8 mouse cellular contexts compared by ENCODE assay signal in the genomic region with DNA sequence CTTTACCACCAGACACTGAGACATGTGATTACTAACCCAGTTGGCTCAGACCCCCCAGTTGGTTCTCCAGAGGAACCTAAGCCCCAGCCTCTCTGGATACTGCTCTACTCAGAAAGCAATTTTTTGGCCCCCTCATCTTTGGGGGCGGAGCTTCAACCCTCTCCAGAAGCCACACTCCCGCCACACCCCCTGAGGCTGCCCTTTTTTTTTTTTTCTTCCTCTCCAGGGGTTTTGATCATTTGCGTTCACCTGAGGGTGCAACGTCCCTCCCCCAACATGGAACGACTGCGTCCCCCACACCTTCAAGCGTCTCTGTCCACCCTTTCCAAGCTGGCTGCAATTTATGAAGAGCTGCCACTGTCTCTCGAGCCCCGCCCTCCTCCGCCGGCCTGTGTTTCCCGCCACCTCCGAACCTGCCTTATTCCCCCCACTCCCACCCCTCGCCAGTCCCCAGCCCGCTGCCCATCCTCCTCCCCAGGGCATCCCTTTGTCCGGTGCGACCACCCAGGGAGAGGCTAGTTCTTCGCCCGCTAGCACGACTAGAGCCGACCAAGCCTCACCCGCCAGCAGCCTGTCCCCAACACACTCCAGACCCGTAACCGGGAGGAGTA. TPM values are rescaled to one million over a fixed set of nuclear protein-coding genes. Genes with fewer than 3 reads are reported as not detected.
DNase-seq lines count a peak whose midpoint lies in the region; ATAC-seq and TF ChIP-seq lines count a peak whose summit lies in the region.

No protein-coding gene starts in this region.

- WGBS in neural tube, embryonic 11.5 days, result under 1% methylated on average over 24 of the region's 24 CpGs
- WGBS in bone marrow, adult 2 months, result under 1% methylated on average over 24 of the region's 24 CpGs
- under 1% methylated on average over 24 of the region's 24 CpGs for WGBS in forebrain, embryonic 10.5 days
- WGBS in hindbrain, embryonic 10.5 days, result 2% methylated on average over 24 of the region's 24 CpGs
- WGBS in liver, embryonic 12.5 days (ENCODE audit: insufficient replicate concordance), result under 1% methylated on average over 24 of the region's 24 CpGs
- under 1% methylated on average over 24 of the region's 24 CpGs for WGBS in neural tube, embryonic 12.5 days

- peak overlapping the region; percentile 74 for H3K4me3 ChIP-seq in neural tube, embryonic 11.5 days (ENCODE audit: low read depth, low read length)
- peak overlapping the region; percentile 82 for H3K4me3 ChIP-seq in bone marrow, adult 2 months (replicated peaks; ENCODE audit: control insufficient read depth, low read depth, low read length)
- H3K4me3 ChIP-seq in forebrain, embryonic 10.5 days, result peak overlapping the region; percentile 86
- peak overlapping the region; percentile 89 for H3K4me3 ChIP-seq in hindbrain, embryonic 10.5 days
- peak overlapping the region; percentile 75 for H3K4me3 ChIP-seq in liver, embryonic 12.5 days
- H3K4me3 ChIP-seq in neural tube, embryonic 12.5 days, result peak overlapping the region; percentile 60

- H3K36me3 ChIP-seq in neural tube, embryonic 11.5 days (ENCODE audit: control insufficient read depth, insufficient read depth, low read length), result peaks cover 14% of the 10 kb centered on the region
- peaks cover 65% of the 10 kb centered on the region for H3K36me3 ChIP-seq in forebrain, embryonic 10.5 days (replicated peaks)
- peaks cover 57% of the 10 kb centered on the region for H3K36me3 ChIP-seq in hindbrain, embryonic 10.5 days
- peaks cover 33% of the 10 kb centered on the region for H3K36me3 ChIP-seq in liver, embryonic 12.5 days
- peaks cover 32% of the 10 kb centered on the region for H3K36me3 ChIP-seq in neural tube, embryonic 12.5 days

- no peaks in the 10 kb centered on the region for H3K27me3 ChIP-seq in neural tube, embryonic 11.5 days (ENCODE audit: control insufficient read depth, insufficient read depth, low read length)
- no peaks in the 10 kb centered on the region for H3K27me3 ChIP-seq in forebrain, embryonic 10.5 days (ENCODE audit: poor library complexity, severe bottlenecking)
- H3K27me3 ChIP-seq in hindbrain, embryonic 10.5 days (ENCODE audit: insufficient read depth, poor library complexity, severe bottlenecking), result peaks cover 44% of the 10 kb centered on the region
- no peaks in the 10 kb centered on the region for H3K27me3 ChIP-seq in liver, embryonic 12.5 days (replicated peaks)
- H3K27me3 ChIP-seq in neural tube, embryonic 12.5 days (replicated peaks), result no peaks in the 10 kb centered on the region; the same call in 1 of the 2 replicates

- DNase-seq in neural tube, embryonic 11.5 days (ENCODE audit: low spot score), result peak; percentile 47
- DNase-seq in neural tube, embryonic 10.5 days (ENCODE audit: extremely low spot score, low spot score), result no peak
- no peak for DNase-seq in forebrain, embryonic 10.5 days (ENCODE audit: extremely low spot score, low spot score)
- no peak for DNase-seq in hindbrain, embryonic 10.5 days (ENCODE audit: low spot score)
- DNase-seq in right cerebral cortex, postnatal 36 days (ENCODE audit: low spot score in 2 of 2), result no peak

- H3K9ac ChIP-seq in neural tube, embryonic 11.5 days (ENCODE audit: low read length), result peak overlapping the region; percentile 88
- H3K9ac ChIP-seq in liver, embryonic 12.5 days, result peak overlapping the region; percentile 82
- peak overlapping the region; percentile 94 for H3K9ac ChIP-seq in neural tube, embryonic 12.5 days

- no peak for TF ChIP-seq CTCF in bone marrow, adult 2 months (IDR thresholded peaks at IDR 0.05; ENCODE audit: control insufficient read depth, insufficient read depth, low read length)

- ATAC-seq in neural tube, embryonic 11.5 days (ENCODE audit: insufficient read depth, low FRiP score, low TSS enrichment), result peak; percentile 57
- 0 out of 2 replicates have a peak, but pooled peaks have one; percentile 0 for ATAC-seq in liver, embryonic 12.5 days
- peak; percentile 67 for ATAC-seq in neural tube, embryonic 12.5 days (ENCODE audit: low FRiP score, low read depth)

- H3K27ac ChIP-seq in neural tube, embryonic 11.5 days (ENCODE audit: low read depth, low read length), result peak overlapping the region; percentile 95
- 0 out of 2 replicates have a peak overlapping the region, but pooled peaks have one; percentile 46 for H3K27ac ChIP-seq in bone marrow, adult 2 months (ENCODE audit: control insufficient read depth, insufficient read depth, low read depth, low read length, poor library complexity)
- peak overlapping the region; percentile 95 for H3K27ac ChIP-seq in forebrain, embryonic 10.5 days
- peak overlapping the region; percentile 95 for H3K27ac ChIP-seq in hindbrain, embryonic 10.5 days
- H3K27ac ChIP-seq in liver, embryonic 12.5 days, result peak overlapping the region; percentile 85
- peak overlapping the region; percentile 89 for H3K27ac ChIP-seq in neural tube, embryonic 12.5 days

- H3K4me1 ChIP-seq in neural tube, embryonic 11.5 days (ENCODE audit: control insufficient read depth, insufficient read depth, low read length), result peaks cover 25% of the 10 kb centered on the region
- H3K4me1 ChIP-seq in bone marrow, adult 2 months (ENCODE audit: control insufficient read depth, insufficient read depth, low read length), result peaks cover 2% of the 10 kb centered on the region
- H3K4me1 ChIP-seq in forebrain, embryonic 10.5 days, result peaks cover 64% of the 10 kb centered on the region
- H3K4me1 ChIP-seq in hindbrain, embryonic 10.5 days (replicated peaks), result peaks cover 67% of the 10 kb centered on the region
- H3K4me1 ChIP-seq in liver, embryonic 12.5 days, result peaks cover 38% of the 10 kb centered on the region
- peaks cover 59% of the 10 kb centered on the region for H3K4me1 ChIP-seq in neural tube, embryonic 12.5 days

- no peaks in the 10 kb centered on the region for H3K9me3 ChIP-seq in neural tube, embryonic 11.5 days (ENCODE audit: control insufficient read depth, low read length)
- H3K9me3 ChIP-seq in forebrain, embryonic 10.5 days, result no peaks in the 10 kb centered on the region
- H3K9me3 ChIP-seq in hindbrain, embryonic 10.5 days, result no peaks in the 10 kb centered on the region
- no peaks in the 10 kb centered on the region for H3K9me3 ChIP-seq in liver, embryonic 12.5 days (replicated peaks)
- H3K9me3 ChIP-seq in neural tube, embryonic 12.5 days, result no peaks in the 10 kb centered on the region

- peak overlapping the region; percentile 76 for H3K4me2 ChIP-seq in neural tube, embryonic 11.5 days (ENCODE audit: low read depth)
- H3K4me2 ChIP-seq in liver, embryonic 12.5 days, result peak overlapping the region; percentile 93
- peak overlapping the region; percentile 79 for H3K4me2 ChIP-seq in neural tube, embryonic 12.5 days (replicated peaks)

- no peak for TF ChIP-seq POLR2A in bone marrow, adult 2 months (IDR thresholded peaks at IDR 0.05; ENCODE audit: borderline replicate concordance, control insufficient read depth, low read depth, low read length)

RNA-seq across cellular contexts. Expression of a gene that starts 0.5 kb away (rescaled TPM):
- 166 and 179 TPM in 2 replicates for polyA plus RNA-seq in neural tube, embryonic 11.5 days (2014; fragmentation: Nextera tagmentation; extraction: Ambion mirVana)
- 5.8 and 7.9 TPM in 2 replicates for polyA plus RNA-seq in bone marrow, adult 2 months (2011; ENCODE audit: insufficient read depth, insufficient read length, low replicate concordance, missing spikeins)
- polyA plus RNA-seq in forebrain, embryonic 10.5 days (2016; fragmentation: Nextera tagmentation; extraction: Ambion mirVana), result 203 and 212 TPM in 2 replicates
- 166 and 233 TPM in 2 replicates for polyA plus RNA-seq in hindbrain, embryonic 10.5 days (2016; fragmentation: Nextera tagmentation; extraction: Ambion mirVana)
- 28.3 and 29.3 TPM in 2 replicates for polyA plus RNA-seq in liver, embryonic 12.5 days (2016; fragmentation: Nextera tagmentation; extraction: Ambion mirVana)
- 285 and 286 TPM in 2 replicates for polyA plus RNA-seq in neural tube, embryonic 12.5 days (2016; fragmentation: Nextera tagmentation; extraction: Ambion mirVana)

RNA-seq across cellular contexts. Expression of a gene that starts 8.4 kb away (rescaled TPM):
- polyA plus RNA-seq in neural tube, embryonic 11.5 days (2014; fragmentation: Nextera tagmentation; extraction: Ambion mirVana), result 173 and 190 TPM in 2 replicates
- polyA plus RNA-seq in bone marrow, adult 2 months (2011; ENCODE audit: insufficient read depth, insufficient read length, low replicate concordance, missing spikeins), result 44.0 and 105 TPM in 2 replicates
- 192 and 201 TPM in 2 replicates for polyA plus RNA-seq in forebrain, embryonic 10.5 days (2016; fragmentation: Nextera tagmentation; extraction: Ambion mirVana)
- polyA plus RNA-seq in hindbrain, embryonic 10.5 days (2016; fragmentation: Nextera tagmentation; extraction: Ambion mirVana), result 169 and 222 TPM in 2 replicates
- polyA plus RNA-seq in liver, embryonic 12.5 days (2016; fragmentation: Nextera tagmentation; extraction: Ambion mirVana), result 52.7 and 58.9 TPM in 2 replicates
- 240 and 254 TPM in 2 replicates for polyA plus RNA-seq in neural tube, embryonic 12.5 days (2016; fragmentation: Nextera tagmentation; extraction: Ambion mirVana)

RNA-seq across cellular contexts. Expression of a gene that starts 10.8 kb away (rescaled TPM):
- 52.1 and 58.2 TPM in 2 replicates for polyA plus RNA-seq in neural tube, embryonic 11.5 days (2014; fragmentation: Nextera tagmentation; extraction: Ambion mirVana)
- polyA plus RNA-seq in bone marrow, adult 2 months (2011; ENCODE audit: insufficient read depth, insufficient read length, low replicate concordance, missing spikeins), result 14.7 and 23.0 TPM in 2 replicates
- polyA plus RNA-seq in forebrain, embryonic 10.5 days (2016; fragmentation: Nextera tagmentation; extraction: Ambion mirVana), result 43.3 and 50.6 TPM in 2 replicates
- 57.0 and 69.3 TPM in 2 replicates for polyA plus RNA-seq in hindbrain, embryonic 10.5 days (2016; fragmentation: Nextera tagmentation; extraction: Ambion mirVana)
- polyA plus RNA-seq in liver, embryonic 12.5 days (2016; fragmentation: Nextera tagmentation; extraction: Ambion mirVana), result 34.8 and 38.9 TPM in 2 replicates
- polyA plus RNA-seq in neural tube, embryonic 12.5 days (2016; fragmentation: Nextera tagmentation; extraction: Ambion mirVana), result 67.3 and 69.0 TPM in 2 replicates

RNA-seq across cellular contexts. Expression of a gene that starts 18.0 kb away (rescaled TPM):
- polyA plus RNA-seq in neural tube, embryonic 11.5 days (2014; fragmentation: Nextera tagmentation; extraction: Ambion mirVana), result 179 and 189 TPM in 2 replicates
- 56.2 and 207 TPM in 2 replicates for polyA plus RNA-seq in bone marrow, adult 2 months (2011; ENCODE audit: insufficient read depth, insufficient read length, low replicate concordance, missing spikeins)
- 244 and 260 TPM in 2 replicates for polyA plus RNA-seq in forebrain, embryonic 10.5 days (2016; fragmentation: Nextera tagmentation; extraction: Ambion mirVana)
- polyA plus RNA-seq in hindbrain, embryonic 10.5 days (2016; fragmentation: Nextera tagmentation; extraction: Ambion mirVana), result 185 and 214 TPM in 2 replicates
- 173 and 184 TPM in 2 replicates for polyA plus RNA-seq in liver, embryonic 12.5 days (2016; fragmentation: Nextera tagmentation; extraction: Ambion mirVana)
- polyA plus RNA-seq in neural tube, embryonic 12.5 days (2016; fragmentation: Nextera tagmentation; extraction: Ambion mirVana), result 124 and 134 TPM in 2 replicates

RNA-seq across cellular contexts. Expression of a gene that starts 19.4 kb away (rescaled TPM):
- polyA plus RNA-seq in neural tube, embryonic 11.5 days (2014; fragmentation: Nextera tagmentation; extraction: Ambion mirVana), result 10.5 and 11.7 TPM in 2 replicates
- 1.4 TPM in 1 of 2 replicates, not detected in the other for polyA plus RNA-seq in bone marrow, adult 2 months (2011; ENCODE audit: insufficient read depth, insufficient read length, low replicate concordance, missing spikeins)
- 11.9 and 12.1 TPM in 2 replicates for polyA plus RNA-seq in forebrain, embryonic 10.5 days (2016; fragmentation: Nextera tagmentation; extraction: Ambion mirVana)
- 7.3 and 12.2 TPM in 2 replicates for polyA plus RNA-seq in hindbrain, embryonic 10.5 days (2016; fragmentation: Nextera tagmentation; extraction: Ambion mirVana)
- polyA plus RNA-seq in liver, embryonic 12.5 days (2016; fragmentation: Nextera tagmentation; extraction: Ambion mirVana), result 1.1 and 1.4 TPM in 2 replicates
- polyA plus RNA-seq in neural tube, embryonic 12.5 days (2016; fragmentation: Nextera tagmentation; extraction: Ambion mirVana), result 20.9 and 21.3 TPM in 2 replicates

Comparison
In these comparisons a context has a peak if more than half of its experiments do, and no peak if none do; other contexts are left out.
1. ATAC-seq: peak in every context shown above with its lines; median percentile 67 in neural tube, embryonic 12.5 days; 57 in neural tube, embryonic 11.5 days; 0 in liver, embryonic 12.5 days.